Mouse (Mus musculus) ES-CJ7 (cell line): ENCODE results near the gene Sectm1a.
"Not testable (repeated sequence)": the region's sequence is repeated elsewhere in the genome, so short reads cannot be mapped to it uniquely, and the experiment has no call there.

Experiments
- DNase-seq: peaks from one replicate; pipeline ENCODE4 v3.0.0; 2011; ENCODE audit warnings: low read depth, low spot score

The Sectm1a gene

GRCm38 (mm10) chr11:121089756-121090546 is 8.9 kb upstream of the Sectm1a start:
- no peak for DNase-seq

DNA sequence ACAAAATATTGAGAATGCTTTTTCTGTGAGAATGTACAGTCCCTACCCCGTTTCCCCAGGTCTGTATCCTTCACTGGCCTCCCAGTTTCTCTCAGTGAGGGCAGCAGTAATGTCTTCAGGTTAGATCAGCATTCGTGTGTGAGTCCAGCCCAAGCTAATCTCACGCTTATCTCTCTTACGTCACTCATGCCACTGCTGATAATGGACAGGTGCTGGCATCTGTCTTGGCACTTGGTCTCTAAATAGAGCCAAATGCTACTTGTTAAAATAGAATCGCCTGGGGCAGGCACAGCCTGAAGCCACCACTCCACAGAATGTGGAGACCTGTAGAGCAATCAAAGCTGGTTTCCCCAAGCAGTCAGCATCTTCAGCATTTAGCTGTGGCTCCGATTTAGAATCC is 8.0 kb upstream of the Sectm1a start:
- no peak for DNase-seq

GRCm38 (mm10) chr11:121086296-121086695 is 5.3 kb upstream of the Sectm1a start:
- no peak for DNase-seq

DNA sequence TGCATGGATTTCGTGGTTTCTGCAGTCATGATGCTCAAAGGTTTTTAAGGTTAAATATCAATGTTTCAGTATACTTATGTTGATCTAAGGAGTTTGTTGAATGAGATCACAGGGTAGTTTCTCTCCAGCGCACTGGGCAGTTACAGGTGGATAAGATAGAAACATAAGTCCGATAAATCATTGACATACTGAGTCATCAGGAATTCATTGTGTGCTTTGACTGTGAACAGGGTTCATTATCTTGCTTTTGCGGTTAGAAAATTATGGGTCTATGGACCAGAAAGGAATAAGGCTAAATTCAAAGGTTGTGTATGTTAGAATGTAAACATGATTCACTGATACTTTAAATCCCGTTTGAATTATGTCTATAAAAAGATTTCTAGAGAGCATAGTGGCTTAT is 4.2 kb upstream of the Sectm1a start:
- no peak for DNase-seq

GRCm38 (mm10) chr11:121082857-121083500 is 2.0 kb upstream of the Sectm1a start:
- DNase-seq, result no peak

DNA sequence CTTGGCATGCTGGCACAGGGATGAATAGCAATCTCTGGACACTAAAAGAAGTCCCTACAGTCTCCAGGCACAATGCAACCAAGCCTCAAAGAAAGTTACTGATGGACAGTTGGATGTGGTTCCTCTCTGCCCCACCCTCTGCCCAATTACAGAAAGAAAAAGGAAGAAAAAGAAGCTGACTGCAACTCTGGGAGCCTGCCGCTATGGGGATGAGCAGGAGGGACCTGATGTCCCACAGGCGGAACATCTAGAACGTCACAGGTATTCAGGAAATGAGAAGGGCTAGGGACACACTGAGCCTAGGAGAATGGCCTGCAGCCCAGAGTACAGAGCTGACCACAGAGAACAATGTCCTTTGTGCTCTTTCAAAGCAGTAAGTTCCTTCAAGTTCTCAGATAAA is 1.2 kb upstream of the Sectm1a start:
- no peak for DNase-seq

GRCm38 (mm10) chr11:121080330-121080729 is 690 bp downstream of the Sectm1a start:
- no peak for DNase-seq

- DNase-seq, result no peak
Measured at GRCm38 (mm10) chr11:121075655-121076054, 5.4 kb downstream of the Sectm1a start.

DNA sequence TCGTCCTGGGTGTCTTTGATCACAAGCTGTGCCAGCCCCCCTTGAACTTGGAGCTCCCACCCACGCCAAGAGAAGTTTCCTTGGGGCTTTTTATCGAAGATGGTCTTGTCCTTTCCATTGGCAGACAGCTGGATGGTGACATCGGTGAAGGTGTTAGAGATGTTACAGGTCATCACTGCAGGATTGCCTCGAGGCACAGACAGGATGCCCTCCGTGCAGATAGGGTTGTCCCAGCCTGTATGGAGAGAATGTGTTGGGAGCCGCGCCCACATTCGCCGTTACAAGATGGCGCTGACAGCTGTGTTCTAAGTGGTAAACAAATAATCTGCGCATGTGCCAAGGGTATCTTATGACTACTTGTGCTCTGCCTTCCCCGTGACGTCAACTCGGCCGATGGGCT is 11.4 kb downstream of the Sectm1a start:
- DNase-seq, result not testable (repeated sequence)

DNA sequence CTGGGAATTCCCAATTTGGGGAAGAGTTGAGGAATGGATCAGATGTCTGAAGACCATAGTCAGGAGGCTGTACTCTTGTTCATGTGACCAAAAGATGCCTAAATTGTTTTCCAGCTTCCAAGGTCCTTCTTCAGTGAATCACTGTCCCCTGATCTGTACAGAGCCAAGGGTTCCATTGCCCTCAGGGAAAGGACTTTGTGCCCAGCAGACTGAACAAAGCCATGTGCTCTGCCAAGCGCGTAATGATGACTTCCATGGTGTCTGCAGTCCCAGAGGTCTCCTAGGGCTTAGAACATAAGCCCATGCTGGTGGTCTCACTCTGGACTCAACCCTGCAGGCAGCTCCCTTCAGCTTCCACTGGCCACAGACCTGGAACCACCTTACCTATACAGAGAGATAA is 13.1 kb downstream of the Sectm1a start:
- DNase-seq, result no peak

DNA sequence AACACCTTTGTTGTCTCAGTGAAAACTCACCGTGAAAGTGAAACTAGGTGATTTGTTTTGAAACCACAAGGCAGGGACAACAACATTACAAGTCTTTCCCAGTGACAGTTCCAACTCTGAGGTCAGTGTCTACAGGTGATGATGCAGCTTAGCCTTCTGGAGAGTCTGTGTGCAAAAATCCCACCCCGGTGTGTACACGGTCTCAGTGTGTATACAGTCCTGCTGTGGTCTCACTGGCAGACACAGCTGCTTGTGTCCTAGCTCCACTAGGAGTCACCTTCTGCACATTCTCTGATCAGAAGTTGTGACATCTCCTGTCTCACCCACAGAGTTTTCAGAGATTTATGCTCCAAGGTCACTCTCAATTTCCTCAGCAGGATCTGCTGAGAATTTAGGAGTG is 16.8 kb downstream of the Sectm1a start:
- DNase-seq, result no peak

- no peak for DNase-seq
Measured at GRCm38 (mm10) chr11:121063379-121063778, 17.6 kb downstream of the Sectm1a start, which contains the start of gene Sectm1b. Sectm1b (minus strand) TSS chr11:121063569.

DNA sequence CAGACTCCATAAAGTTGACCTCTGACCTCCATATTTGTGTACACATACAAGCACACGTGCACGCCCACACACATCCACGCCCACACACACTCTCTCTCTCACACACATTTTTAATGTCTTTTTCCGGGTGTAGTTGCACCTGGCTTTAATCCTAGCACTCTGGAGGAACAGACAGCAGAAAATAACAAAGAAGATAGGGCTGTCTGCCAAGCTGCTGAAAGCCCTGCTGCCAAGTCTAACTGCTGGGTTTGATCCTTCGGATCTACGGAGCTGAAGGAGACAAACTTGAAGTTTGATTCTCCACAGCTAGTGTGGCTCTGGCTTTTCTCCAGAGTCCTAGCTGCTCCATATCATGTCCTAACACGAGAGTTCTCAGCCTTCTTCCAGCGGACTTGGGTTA is 19.4 kb downstream of the Sectm1a start:
- no peak for DNase-seq

DNA sequence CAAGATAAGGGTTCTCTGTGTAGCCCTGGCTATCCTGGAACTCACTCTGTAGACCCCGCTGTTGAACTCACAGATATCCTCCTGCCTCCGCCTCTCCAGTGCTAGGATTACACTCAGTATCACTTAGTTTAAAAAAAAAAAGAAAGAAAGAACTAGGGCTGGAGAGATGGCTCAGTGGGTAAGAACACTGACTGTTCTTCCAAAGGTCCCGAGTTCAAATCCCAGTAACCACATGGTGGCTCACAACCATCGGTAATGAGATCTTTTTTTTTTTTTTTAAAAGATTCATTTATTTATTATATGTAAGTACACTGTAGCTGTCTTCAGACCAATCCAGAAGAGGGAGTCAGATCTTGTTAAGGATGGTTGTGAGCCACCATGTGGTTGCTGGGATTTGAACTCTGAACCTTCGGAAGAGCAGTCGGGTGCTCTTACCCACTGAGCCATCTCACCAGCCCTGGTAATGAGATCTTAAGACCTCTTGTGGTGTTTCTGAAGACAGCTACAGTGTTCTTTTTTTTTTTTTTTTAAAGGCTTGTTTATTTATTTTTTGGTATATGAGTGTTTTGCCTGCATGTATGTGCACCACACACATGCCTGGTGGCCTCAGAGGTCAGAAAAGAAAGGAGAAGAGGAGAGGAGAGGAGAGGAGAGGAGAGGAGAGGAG is 20.5 kb downstream of the Sectm1a start:
- not testable (repeated sequence) for DNase-seq

GRCm38 (mm10) chr11:121059471-121059870 is 21.5 kb downstream of the Sectm1a start:
- DNase-seq, result no peak

DNA sequence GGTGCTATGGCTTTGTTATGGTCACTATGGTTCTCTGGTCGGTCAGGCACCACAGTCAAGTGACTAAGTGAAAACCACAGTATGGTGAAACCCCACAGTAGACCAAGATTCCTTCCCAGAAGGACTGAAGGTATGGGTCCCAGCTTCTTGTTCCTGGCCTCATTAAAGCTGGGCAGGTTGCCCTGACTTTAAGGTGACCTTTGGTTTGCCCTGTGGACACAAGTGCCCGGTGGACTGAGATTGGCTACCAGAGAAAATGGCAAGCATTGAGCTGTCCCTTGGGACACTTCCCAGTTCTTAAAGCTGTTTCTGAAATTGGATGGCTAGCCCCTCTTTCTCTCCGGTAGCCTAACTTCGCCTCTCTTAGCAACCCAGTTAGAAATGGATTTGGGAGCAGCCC is 22.1 kb downstream of the Sectm1a start:
- no peak for DNase-seq

GRCm38 (mm10) chr11:121058122-121058521 is 22.9 kb downstream of the Sectm1a start:
- no peak for DNase-seq

DNA sequence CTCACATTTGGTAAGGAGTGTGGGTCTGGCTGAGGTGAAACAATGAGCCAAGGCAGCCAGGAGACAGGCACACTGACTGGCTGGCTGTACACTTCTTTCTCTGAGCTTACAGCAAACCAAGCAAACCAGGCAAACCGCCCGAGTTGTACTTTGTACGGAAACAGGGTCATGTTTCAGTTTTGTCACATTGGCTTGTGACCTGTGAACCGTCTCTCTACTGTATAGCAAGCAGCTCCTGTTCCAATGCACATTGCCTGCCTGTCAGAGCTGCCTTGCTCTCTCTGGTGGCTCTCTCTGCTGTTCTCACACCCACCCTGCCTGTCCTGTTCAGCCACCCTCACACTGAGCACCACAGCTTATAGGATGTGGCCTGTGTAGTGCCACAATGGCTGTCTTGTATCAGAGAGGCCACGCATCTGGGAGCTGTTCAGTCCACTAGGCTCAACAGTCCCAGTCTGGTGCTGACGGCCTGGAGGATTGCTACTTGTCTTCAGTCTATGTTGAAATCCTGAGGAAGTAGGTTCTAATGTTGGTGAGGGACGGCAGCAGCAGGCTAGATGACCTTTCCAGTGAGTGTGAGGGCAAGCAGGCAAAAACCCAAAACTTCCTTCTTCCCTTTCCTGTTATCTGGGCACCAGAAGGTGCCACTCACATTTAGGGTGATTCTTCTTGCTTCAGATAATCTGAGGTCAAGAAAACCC is 24.3 kb downstream of the Sectm1a start:
- no peak for DNase-seq

- DNase-seq, result peak; percentile 87
Measured at GRCm38 (mm10) chr11:121053536-121053935, 27.5 kb downstream of the Sectm1a start.

GRCm38 (mm10) chr11:121052387-121052786 is 28.6 kb downstream of the Sectm1a start:
- no peak for DNase-seq

DNA sequence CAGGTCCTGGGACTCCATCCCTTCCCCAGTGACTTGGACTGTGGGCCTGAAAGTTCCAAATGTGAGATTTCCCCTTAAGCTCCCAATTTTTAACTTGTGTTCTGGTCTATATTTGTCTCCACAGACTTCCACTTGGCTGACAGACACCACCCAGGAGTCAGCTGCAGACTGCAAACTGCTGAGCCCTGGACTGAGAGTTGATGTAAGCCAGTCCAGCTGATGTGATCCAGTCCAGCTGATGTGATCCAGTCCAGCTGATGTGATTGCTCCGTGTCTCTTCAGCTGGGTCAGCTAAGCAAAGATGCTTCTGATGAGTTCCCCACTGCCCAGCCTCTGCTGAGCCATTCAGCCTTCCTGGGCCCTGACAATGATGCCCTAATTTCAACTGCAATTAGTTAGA is 29.2 kb downstream of the Sectm1a start:
- DNase-seq, result no peak

- DNase-seq, result no peak
Measured at GRCm38 (mm10) chr11:121049840-121050239, 31.2 kb downstream of the Sectm1a start.
